Mouse (Mus musculus) liver, postnatal 0 days (tissue): ENCODE results near the gene 2310057M21Rik. TPM values are rescaled to one million over a fixed set of nuclear protein-coding genes. Genes with fewer than 3 reads are reported as not detected.

Experiments
- ATAC-seq: fragments of 200-750 bp; cut with Nextera tagmentation; 2 replicates; pipeline ENCODE4 v1.8.0; 2017; ENCODE audit warnings: mild to moderate bottlenecking, moderate library complexity
- DNase-seq: peaks from one replicate; pipeline ENCODE4 v3.0.0-alpha.2; 2016
- H3K27ac ChIP-seq: fragments of 300-500 bp; sonication (generic); 2 replicates; pipeline ENCODE4 v1.5.1; 2014; ENCODE audit warnings: antibody characterized with exemption, moderate library complexity, mild to moderate bottlenecking, low read depth
- H3K27me3 ChIP-seq: fragments of 300-500 bp; sonication (generic); 2 replicates; pipeline ENCODE4 v1.6.1; 2014; ENCODE audit warnings: low read length, control low read depth, mixed read lengths; ENCODE audit not compliant: insufficient read depth
- H3K36me3 ChIP-seq: fragments of 300-500 bp; sonication (generic); replicated peaks from 2 replicates; pipeline ENCODE4 v1.6.1; 2014; ENCODE audit warnings: mild to moderate bottlenecking, control low read depth, low read length, moderate library complexity, mixed read lengths; ENCODE audit not compliant: insufficient read depth
- H3K4me1 ChIP-seq: fragments of 300-500 bp; sonication (generic); 2 replicates; pipeline ENCODE4 v1.6.1; 2014; ENCODE audit warnings: antibody characterized with exemption, mild to moderate bottlenecking, control low read depth; ENCODE audit not compliant: insufficient read depth
- H3K4me2 ChIP-seq: fragments of 300-500 bp; sonication (generic); 2 replicates; pipeline ENCODE4 v1.6.1; 2014; ENCODE audit warnings: low read depth, mild to moderate bottlenecking, low read length, moderate library complexity, mixed read lengths
- H3K4me3 ChIP-seq: fragments of 300-500 bp; sonication (generic); 2 replicates; pipeline ENCODE4 v1.5.1; 2014; ENCODE audit warnings: low read depth, low read length
- H3K9ac ChIP-seq: fragments of 300-500 bp; sonication (generic); replicated peaks from 2 replicates; pipeline ENCODE4 v1.6.1; 2014; ENCODE audit warnings: mild to moderate bottlenecking, moderate library complexity
- H3K9me3 ChIP-seq: fragments of 300-500 bp; sonication (generic); 2 replicates; pipeline ENCODE4 v1.6.1; 2016; ENCODE audit warnings: mild to moderate bottlenecking, control low read depth, low read length, mixed read lengths
- CTCF ChIP-seq: sonication (generic); IDR thresholded peaks from 2 replicates; pipeline ENCODE4 v1.5.1; 2016; ENCODE audit warnings: antibody characterized with exemption, low read depth
- EP300 ChIP-seq: IDR thresholded peaks from 2 replicates; pipeline ENCODE4 v1.6.1; 2016; ENCODE audit warnings: antibody characterized with exemption, low read depth, mild to moderate bottlenecking
- WGBS: fragments of 180-500 bp; shearing (Covaris S2); extraction: QIAGEN DNeasy Blood & Tissue Kit; methylation state at CpG from one replicate; pipeline ENCODE4 v1.1.7; 2014; ENCODE audit not compliant: insufficient replicate concordance; 5-methylcytosine and 5-hydroxymethylcytosine counted together
- polyA plus RNA-seq: library from polyadenylated mRNA; unstranded; fragments of >200 nt; fragmentation: Nextera tagmentation; extraction: Ambion mirVana; gene quantifications from 2 replicates; pipeline ENCODE4 v1.2.1, GENCODE M21; 2015

Gene 2310057M21Rik
- 4.7 and 5.6 TPM in 2 replicates for polyA plus RNA-seq

DNA sequence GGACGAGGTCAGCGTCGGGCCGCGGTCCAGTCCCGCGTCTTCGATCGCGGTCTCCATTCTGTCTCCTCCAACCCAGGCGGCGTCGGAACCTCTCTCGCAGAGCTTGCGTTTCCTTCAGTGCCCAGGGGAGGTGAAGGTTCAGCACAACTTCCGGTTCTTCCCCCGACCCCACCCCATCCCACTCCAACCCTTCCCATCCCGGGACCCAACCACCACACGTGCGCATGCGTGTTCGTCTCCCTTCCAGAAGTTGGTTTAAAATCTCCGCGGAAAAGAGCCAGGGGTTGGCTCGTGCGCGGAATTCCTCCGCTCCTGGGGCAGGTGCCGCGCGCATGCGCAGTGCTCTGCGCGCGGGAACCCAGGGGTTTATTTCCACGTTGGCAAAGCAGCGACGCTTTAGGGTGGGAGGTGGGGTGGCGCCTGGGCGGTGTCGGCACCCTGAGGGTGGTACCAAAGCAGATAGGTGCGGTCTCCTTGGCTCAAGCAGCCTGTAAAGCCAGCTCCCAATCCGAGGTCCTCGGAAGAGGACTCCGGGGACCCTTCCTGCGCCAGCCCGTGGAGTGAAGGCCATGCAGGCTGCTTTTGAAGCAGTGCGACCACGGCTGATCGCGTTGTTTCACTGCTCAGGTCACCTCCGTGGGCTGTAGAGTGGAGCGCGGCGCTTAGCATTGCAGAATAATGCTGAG, at the start of gene 2310057M21Rik:
2310057M21Rik (minus strand) TSS at position 145 of the 686 bp plus-strand sequence.
- DNase-seq (peak; percentile 93), ATAC-seq (peak; percentile 98)
- WGBS, result under 1% methylated on average over 53 of the region's 55 CpGs

DNA sequence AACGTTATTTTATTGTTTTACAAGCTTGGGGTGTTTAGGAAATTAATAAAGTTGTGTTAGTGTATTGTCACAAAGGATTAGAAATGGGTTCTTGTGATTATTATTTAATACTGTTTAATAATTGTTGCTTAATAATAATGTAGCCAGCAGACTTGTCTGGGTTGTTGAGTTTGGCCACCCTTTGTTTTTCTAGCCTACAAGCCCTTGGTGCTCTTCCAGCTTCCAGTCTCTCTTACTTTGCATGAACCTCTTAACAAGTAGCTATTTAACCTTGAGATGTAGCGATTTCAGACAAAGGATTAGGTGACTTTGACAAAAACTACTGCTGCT, 49.3 kb upstream of the 2310057M21Rik start:
- WGBS, result 58% methylated on average over 2 of the region's 2 CpGs
- H3K36me3 ChIP-seq, result no peaks in the 10 kb centered on the region
- H3K4me3 ChIP-seq, result no peak overlapping the region
- H3K27ac ChIP-seq, result no peak overlapping the region
- H3K4me2 ChIP-seq, result no peak overlapping the region
- no peaks in the 10 kb centered on the region for H3K9me3 ChIP-seq
- no peak for DNase-seq
- no peak overlapping the region for H3K9ac ChIP-seq
- H3K27me3 ChIP-seq, result no peaks in the 10 kb centered on the region
- ATAC-seq, result no peak
- TF ChIP-seq EP300 (no peak), CTCF (no peak)
- H3K4me1 ChIP-seq, result peaks cover 16% of the 10 kb centered on the region

More for the DNA sequence above, at the start of gene 2310057M21Rik:
- no peaks in the 10 kb centered on the region for H3K9me3 ChIP-seq
- peaks cover 11% of the 10 kb centered on the region for H3K4me1 ChIP-seq
- peak within 1 kb of the TSS; percentile 96 for H3K9ac ChIP-seq
- peak within 1 kb of the TSS; percentile 93 for H3K4me3 ChIP-seq
- H3K27me3 ChIP-seq, result no peaks in the 10 kb centered on the region
- TF ChIP-seq EP300 (no peak), CTCF (no peak)
- peak within 1 kb of the TSS; percentile 98 for H3K4me2 ChIP-seq
- H3K27ac ChIP-seq, result peak within 1 kb of the TSS; percentile 95
- peaks cover 15% of the 10 kb centered on the region for H3K36me3 ChIP-seq

DNA sequence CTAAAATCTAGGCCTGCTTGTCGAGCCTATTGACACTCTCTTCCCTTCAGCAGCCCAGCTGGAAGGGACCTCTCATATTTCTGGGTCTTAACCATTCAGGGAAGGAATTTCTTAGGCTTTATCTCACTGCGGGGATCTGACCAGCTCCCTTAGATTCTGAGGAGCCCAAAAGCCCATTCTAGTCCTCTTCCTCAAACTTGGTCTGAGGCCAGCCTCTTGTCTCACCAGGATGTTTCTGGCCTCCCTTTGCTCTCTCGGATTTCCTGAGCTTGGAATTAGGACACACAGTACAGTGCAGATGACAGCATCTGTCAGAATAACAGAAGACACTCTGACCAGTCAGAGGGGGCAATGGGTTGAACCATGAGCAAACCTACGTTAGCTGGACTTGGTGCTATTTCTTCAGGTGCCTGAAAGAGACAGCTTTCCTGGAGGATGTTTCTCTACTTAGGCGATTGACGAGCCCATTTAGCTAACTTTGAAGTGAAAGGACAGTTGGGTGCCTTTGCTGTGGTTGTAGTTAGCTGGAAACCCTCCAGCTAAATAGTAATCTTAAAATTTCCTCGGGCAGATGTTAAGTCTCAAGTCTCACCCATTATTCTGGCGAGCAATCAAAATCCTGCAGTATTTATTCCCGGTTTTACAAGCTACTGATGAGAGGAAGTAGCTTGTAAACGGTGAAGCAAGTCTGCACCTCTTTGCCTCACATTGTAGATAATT, 48.8 kb upstream of the 2310057M21Rik start:
- Histone ChIP-seq H3K4me3 (peak overlapping the region; percentile 81), H3K27ac (peak overlapping the region; percentile 84), H3K9ac (peak overlapping the region; percentile 46), H3K9me3 (no peaks in the 10 kb centered on the region), H3K27me3 (no peaks in the 10 kb centered on the region), H3K4me1 (peaks cover 16% of the 10 kb centered on the region), H3K36me3 (no peaks in the 10 kb centered on the region), H3K4me2 (peak overlapping the region; percentile 94)
- ATAC-seq, result no peak
- DNase-seq, result peak; percentile 21
- TF ChIP-seq EP300 (no peak), CTCF (no peak)
- 41% methylated on average over 10 of the region's 10 CpGs for WGBS

DNA sequence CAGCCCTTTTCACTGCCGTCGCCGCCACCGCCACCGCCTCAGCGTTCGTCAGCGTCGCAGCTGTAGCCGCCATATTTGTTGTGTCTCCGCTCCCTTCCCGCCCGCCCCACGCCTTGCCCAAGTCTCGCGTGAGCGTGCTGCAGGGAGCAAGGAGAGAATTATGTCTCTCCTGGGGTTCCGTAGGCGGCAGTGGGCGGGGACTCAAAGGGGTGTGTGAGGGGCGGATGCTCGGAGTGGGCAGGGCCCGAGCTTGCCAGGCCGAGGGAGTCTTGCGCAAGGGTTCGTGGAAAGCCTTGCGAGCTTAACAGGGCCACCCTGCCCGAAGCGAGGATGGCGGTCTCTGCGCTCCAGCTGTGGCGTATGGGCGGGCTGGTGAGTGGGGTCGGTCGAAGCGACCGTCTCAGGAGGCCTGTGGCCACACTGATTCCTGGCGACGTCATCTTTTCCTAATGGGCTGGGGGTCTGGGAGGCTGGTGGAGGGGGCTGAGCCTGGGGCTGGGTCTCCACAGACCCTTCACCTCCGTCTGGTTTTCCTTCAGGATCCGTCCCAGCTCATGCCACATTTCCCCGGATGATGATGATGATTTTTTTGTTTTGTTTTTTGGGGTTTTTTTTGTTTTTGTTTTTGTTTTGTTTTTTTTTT, 48.0 kb upstream of the 2310057M21Rik start, which contains the start of the genes Ikzf5 and Acadsb:
Ikzf5 (minus strand) TSS at position 106 of the 643 bp plus-strand sequence.
Acadsb (plus strand) TSS at position 186 of the 643 bp plus-strand sequence.
- peak; percentile 100 for DNase-seq
- H3K4me1 ChIP-seq, result peaks cover 16% of the 10 kb centered on the region
- H3K9ac ChIP-seq, result peak within 1 kb of the TSS; percentile 93
- H3K36me3 ChIP-seq, result no peaks in the 10 kb centered on the region
- under 1% methylated on average over 34 of the region's 42 CpGs for WGBS
- peak within 1 kb of the TSS; percentile 81 for H3K4me3 ChIP-seq
- peak; percentile 91 for TF ChIP-seq EP300
- TF ChIP-seq CTCF, result no peak
- peak; percentile 100 for ATAC-seq
- no peaks in the 10 kb centered on the region for H3K9me3 ChIP-seq
- H3K4me2 ChIP-seq, result peak within 1 kb of the TSS; percentile 94
- no peaks in the 10 kb centered on the region for H3K27me3 ChIP-seq
- H3K27ac ChIP-seq, result peak within 1 kb of the TSS; percentile 84

DNA sequence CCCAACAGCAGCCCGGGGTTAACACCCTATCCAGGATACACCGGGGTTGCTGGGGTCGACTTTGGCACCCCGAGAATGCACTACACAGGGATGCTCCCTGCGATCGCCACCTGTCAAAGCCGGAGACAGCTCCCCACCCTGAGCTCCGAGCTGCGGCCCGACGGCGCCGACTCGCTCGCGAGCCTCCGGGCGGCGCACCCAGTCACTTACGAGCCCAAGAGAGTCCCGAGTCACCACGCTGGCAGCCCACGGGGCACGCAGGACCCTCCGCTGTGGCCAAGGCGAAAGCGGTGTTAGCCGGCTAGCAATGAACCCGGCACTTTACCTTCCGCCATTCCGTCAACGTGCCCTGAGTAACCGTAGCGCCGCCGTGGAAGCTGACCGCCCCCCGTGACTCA, 47.4 kb upstream of the 2310057M21Rik start:
- DNase-seq, result no peak
- Histone ChIP-seq H3K36me3 (no peaks in the 10 kb centered on the region), H3K4me1 (peaks cover 16% of the 10 kb centered on the region), H3K27ac (peak overlapping the region; percentile 76), H3K9ac (peak overlapping the region; percentile 93), H3K4me2 (peak overlapping the region; percentile 94), H3K9me3 (no peaks in the 10 kb centered on the region), H3K27me3 (no peaks in the 10 kb centered on the region), H3K4me3 (peak overlapping the region; percentile 81)
- 0 out of 2 replicates have a peak, but pooled peaks have one; percentile 17 for TF ChIP-seq CTCF
- TF ChIP-seq EP300, result no peak
- ATAC-seq, result peak; percentile 65
- 0% methylated on average over 38 of the region's 38 CpGs for WGBS
